In the genomic region with DNA sequence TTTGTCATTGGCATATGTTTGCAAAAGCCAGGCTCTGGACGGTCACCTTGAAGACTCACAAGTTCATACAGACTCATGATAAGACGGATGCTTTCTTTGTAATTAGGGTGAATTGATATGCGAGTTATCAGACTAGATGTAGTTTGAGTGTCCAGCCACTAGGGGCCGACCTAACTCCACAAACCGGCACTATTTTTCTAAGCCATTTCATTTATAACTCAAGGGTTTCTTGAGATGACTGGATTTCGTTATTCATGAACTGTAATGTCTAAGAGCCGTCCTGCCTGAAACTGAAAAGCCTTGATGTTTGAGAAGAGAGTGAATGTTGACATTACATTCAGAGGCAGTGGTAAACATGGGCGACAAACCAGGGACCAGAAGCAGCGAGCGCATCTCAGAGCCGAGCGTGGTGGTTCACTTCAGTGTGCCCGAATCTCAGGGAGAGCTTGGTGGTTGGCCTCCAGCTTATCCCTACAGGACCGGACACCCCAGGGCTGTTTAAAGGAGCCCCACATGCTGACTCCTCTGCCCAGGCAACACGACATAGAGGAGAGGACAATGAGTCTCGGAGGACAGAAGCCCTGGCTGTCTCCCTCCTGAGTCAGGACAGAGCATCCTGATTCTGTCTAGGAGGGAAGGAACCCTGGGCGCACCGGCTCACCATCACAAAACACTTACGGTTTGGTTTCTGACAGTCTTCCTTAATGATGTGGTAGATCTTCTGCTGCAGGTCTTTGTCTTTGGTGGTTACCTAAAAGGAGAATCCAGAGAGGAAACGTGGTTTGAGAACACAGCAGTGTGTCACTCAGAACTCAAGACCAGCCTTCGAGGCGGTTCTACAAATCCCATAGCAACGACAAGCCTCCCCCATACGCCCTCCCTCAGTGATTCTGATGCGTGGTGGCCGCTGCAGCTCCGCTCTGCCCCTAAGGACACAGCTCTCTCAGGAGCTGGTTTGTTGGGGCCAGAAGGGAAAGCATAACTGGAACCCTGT, we compare ENCODE assay signal across 8 mouse cellular contexts. TPM values are rescaled to one million over a fixed set of nuclear protein-coding genes. Genes with fewer than 3 reads are reported as not detected.
A peak's percentile ranks its signal among the peaks of the same experiment; 100 is the strongest.
DNase-seq lines count a peak whose midpoint lies in the region; ATAC-seq and TF ChIP-seq lines count a peak whose summit lies in the region.

No protein-coding gene starts in this region.

- 23% methylated on average over 27 of the region's 27 CpGs for WGBS in liver, embryonic 14.5 days (ENCODE audit: insufficient replicate concordance)
- WGBS in neural tube, embryonic 11.5 days: 66% methylated on average over 27 of the region's 27 CpGs

- no peaks in the 10 kb centered on the region for H3K36me3 ChIP-seq in liver, embryonic 14.5 days (replicated peaks; ENCODE audit: control insufficient read depth, insufficient read depth, low read depth)
- H3K36me3 ChIP-seq in neural tube, embryonic 11.5 days (ENCODE audit: control insufficient read depth, insufficient read depth, low read length): no peaks in the 10 kb centered on the region

- DNase-seq in B cell, adult 2 months: peak; percentile 76 to 81
- DNase-seq in Muller cell, postnatal 12 days (ENCODE audit: inconsistent ontology term): peak; percentile 40
- DNase-seq in cerebellum, postnatal 4 days (ENCODE audit: low spot score in 2 of 2): peak; percentile 47 to 68
- DNase-seq in kidney, postnatal 4 days: peak; percentile 77
- peak in 1 of 3 experiments; percentile 54 for DNase-seq in liver, embryonic 14.5 days (ENCODE audit: low read depth in 3 of 3, low spot score in 3 of 3)
- DNase-seq in neural tube, embryonic 11.5 days (ENCODE audit: low spot score): peak; percentile 49
- peak; percentile 76 for DNase-seq in thymus, postnatal 25 days

- no peaks in the 10 kb centered on the region for H3K27me3 ChIP-seq in liver, embryonic 14.5 days (ENCODE audit: control insufficient read depth, insufficient read depth, low read length)
- H3K27me3 ChIP-seq in neural tube, embryonic 11.5 days (ENCODE audit: control insufficient read depth, insufficient read depth, low read length): no peaks in the 10 kb centered on the region

- H3K9me3 ChIP-seq in liver, embryonic 14.5 days (ENCODE audit: control insufficient read depth, low read length): no peaks in the 10 kb centered on the region
- no peaks in the 10 kb centered on the region for H3K9me3 ChIP-seq in neural tube, embryonic 11.5 days (ENCODE audit: control insufficient read depth, low read length)

- H3K9ac ChIP-seq in liver, embryonic 14.5 days (replicated peaks): peak overlapping the region; percentile 34
- H3K9ac ChIP-seq in neural tube, embryonic 11.5 days (ENCODE audit: low read length): no peak overlapping the region; the same call in 1 of the 2 replicates

- peaks cover 36 to 42% of the 10 kb centered on the region in 2 experiments for H3K4me1 ChIP-seq in liver, embryonic 14.5 days (replicated peaks; ENCODE audit: control insufficient read depth in 2 of 2, insufficient read depth in 2 of 2, low read length in 1 of 2)
- peaks cover 5% of the 10 kb centered on the region; the same call in 1 of the 2 replicates for H3K4me1 ChIP-seq in neural tube, embryonic 11.5 days (ENCODE audit: control insufficient read depth, insufficient read depth, low read length)

- H3K27ac ChIP-seq in liver, embryonic 14.5 days: no peak overlapping the region
- H3K27ac ChIP-seq in neural tube, embryonic 11.5 days (ENCODE audit: low read depth, low read length): no peak overlapping the region

- peak; percentile 89 for TF ChIP-seq CTCF in liver, embryonic 14.5 days (IDR thresholded peaks at IDR 0.05; ENCODE audit: low read depth)

- H3K4me2 ChIP-seq in liver, embryonic 14.5 days (ENCODE audit: low read depth): peak overlapping the region; percentile 54
- no peak overlapping the region for H3K4me2 ChIP-seq in neural tube, embryonic 11.5 days (ENCODE audit: low read depth)

- ATAC-seq in granulocyte monocyte progenitor cell, adult 5-6 weeks (replicated peaks; ENCODE audit: poor library complexity, severe bottlenecking): peak; percentile 15
- ATAC-seq in liver, embryonic 14.5 days (ENCODE audit: insufficient read depth): no peak
- ATAC-seq in neural tube, embryonic 11.5 days (ENCODE audit: insufficient read depth, low FRiP score, low TSS enrichment): no peak

- peak overlapping the region in 1 of 2 experiments; percentile 4; a peak in 1 of 4 replicates for H3K4me3 ChIP-seq in liver, embryonic 14.5 days (ENCODE audit: insufficient read depth in 1 of 2, low read depth in 2 of 2, low read length in 2 of 2)
- H3K4me3 ChIP-seq in neural tube, embryonic 11.5 days (ENCODE audit: low read depth, low read length): no peak overlapping the region

- TF ChIP-seq EP300 in liver, embryonic 14.5 days (IDR thresholded peaks at IDR 0.05; ENCODE audit: low read depth): no peak

RNA-seq across cellular contexts. Expression of gene Stn1, which starts 29.9 kb away (rescaled TPM):
- total RNA-seq in granulocyte monocyte progenitor cell, adult 5-6 weeks (2014; fragmentation: Nextera tagmentation): 2.6 and 5.5 TPM in 2 replicates
- 5.5 and 7.1 TPM in 2 replicates for total RNA-seq in granulocyte monocyte progenitor cell, adult 5-6 weeks (2017)
- 5.8 and 6.4 TPM in 2 replicates for polyA plus RNA-seq in liver, embryonic 14.5 days (2012; rRNA removed)
- polyA plus RNA-seq in liver, embryonic 14.5 days (2014; fragmentation: Nextera tagmentation; extraction: Ambion mirVana): 8.1 and 9.7 TPM in 2 replicates
- 54.8 and 56.7 TPM in 2 replicates for polyA plus RNA-seq in neural tube, embryonic 11.5 days (2014; fragmentation: Nextera tagmentation; extraction: Ambion mirVana)

RNA-seq across cellular contexts. Expression of gene Sh3pxd2a, which starts 43.2 kb away (rescaled TPM):
- total RNA-seq in granulocyte monocyte progenitor cell, adult 5-6 weeks (2014; fragmentation: Nextera tagmentation): 1.9 and 3.1 TPM in 2 replicates
- total RNA-seq in granulocyte monocyte progenitor cell, adult 5-6 weeks (2017): 1.1 and 1.2 TPM in 2 replicates
- 1.2 and 1.6 TPM in 2 replicates for polyA plus RNA-seq in liver, embryonic 14.5 days (2012; rRNA removed)
- polyA plus RNA-seq in liver, embryonic 14.5 days (2014; fragmentation: Nextera tagmentation; extraction: Ambion mirVana): 0.50 and 0.67 TPM in 2 replicates
- polyA plus RNA-seq in neural tube, embryonic 11.5 days (2014; fragmentation: Nextera tagmentation; extraction: Ambion mirVana): 4.7 and 5.7 TPM in 2 replicates
